Mouse (Mus musculus): ENCODE measurements around the gene Skida1.
"Not testable (repeated sequence)": the region's sequence is repeated elsewhere in the genome, so short reads cannot be mapped to it uniquely, and the experiment has no call there.

The Skida1 gene

GRCm38 (mm10) chr2:18048453-18049075 is at the start of gene Skida1:
TSS of gene Skida1 (minus strand) at chr2:18049051.
- peak; percentile 52 for DNase-seq

GRCm38 (mm10) chr2:18095804-18096203 is 47.0 kb upstream of the Skida1 start:
- DNase-seq: no peak

- DNase-seq: no peak
Observed at GRCm38 (mm10) chr2:18094319-18094718, 45.5 kb upstream of the Skida1 start.

DNA sequence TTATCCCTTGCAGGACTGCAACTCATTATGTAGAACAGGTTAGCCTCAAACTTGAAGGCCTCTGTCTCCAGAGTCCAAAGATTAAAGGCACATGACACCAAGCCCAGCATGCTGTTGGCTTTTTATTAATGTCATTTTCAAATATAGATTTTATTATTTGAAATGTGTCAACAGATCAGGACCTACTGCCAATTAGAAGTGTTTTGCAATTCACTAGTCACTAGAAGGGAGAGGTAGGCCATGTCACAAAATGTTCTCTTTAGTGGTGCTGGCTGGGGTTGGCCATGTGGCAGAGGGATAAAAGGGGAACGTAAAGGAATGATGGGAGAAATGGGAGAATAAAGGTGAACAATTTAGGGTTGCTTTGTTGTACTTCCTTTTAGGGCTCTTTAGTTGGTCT is 45.0 kb upstream of the Skida1 start:
- DNase-seq: no peak

DNA sequence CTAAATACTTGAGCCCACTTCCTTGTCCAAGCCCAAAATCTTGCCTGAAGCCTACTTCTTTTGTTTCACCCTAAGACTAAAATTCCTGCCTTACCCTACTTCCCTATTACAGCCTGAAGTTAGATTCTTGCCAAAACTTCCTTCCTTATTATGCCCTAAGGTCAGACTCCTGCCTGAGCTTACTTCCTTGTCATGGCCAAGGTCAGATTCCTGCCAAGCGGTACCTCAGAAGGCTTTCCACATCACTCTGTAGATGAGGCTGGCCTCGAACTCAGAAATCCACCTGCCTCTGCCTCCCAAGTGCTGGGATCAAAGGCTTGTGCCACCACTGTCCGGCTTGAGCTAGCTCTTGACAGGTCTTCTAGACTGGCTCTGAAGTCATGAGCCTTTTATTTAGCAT is 38.8 kb upstream of the Skida1 start:
- not testable (repeated sequence) for DNase-seq

GRCm38 (mm10) chr2:18080182-18080860 is 31.5 kb upstream of the Skida1 start:
- DNase-seq: no peak

GRCm38 (mm10) chr2:18071947-18072346 is 23.1 kb upstream of the Skida1 start:
- DNase-seq: no peak

DNA sequence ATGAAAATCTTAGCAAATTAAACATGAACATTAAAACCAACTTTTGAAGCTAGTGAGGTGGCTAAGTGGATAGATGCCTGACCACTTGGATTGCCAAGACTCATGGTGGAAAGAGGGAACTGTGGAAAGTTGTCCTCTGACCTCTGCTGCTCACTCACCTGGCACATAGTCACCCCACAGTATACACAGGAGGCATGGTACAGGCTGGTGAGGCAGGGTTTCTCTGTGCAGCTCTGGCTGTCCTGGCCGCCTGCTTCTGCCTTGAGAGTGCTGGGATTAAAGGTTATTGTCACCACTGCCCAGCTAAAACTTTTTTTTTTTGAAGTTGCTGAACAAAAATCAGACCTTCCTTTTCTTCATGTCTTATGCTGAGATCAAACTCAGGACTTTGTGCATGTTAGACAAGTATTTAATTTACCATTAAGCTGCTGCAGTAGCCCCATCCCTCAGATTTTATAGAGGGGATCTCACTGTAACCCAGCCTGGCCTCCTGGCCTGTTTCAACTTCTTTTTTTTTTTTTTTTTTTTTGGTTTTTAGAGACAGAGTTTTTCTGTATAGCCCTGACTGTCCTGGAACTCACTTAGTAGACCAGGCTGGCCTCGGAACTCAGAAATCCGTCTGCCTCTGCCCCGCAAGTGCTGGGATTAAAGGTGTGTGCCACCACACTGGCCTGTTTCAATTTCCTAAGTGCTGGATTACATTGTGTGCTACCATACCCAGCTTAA is 19.4 kb upstream of the Skida1 start:
- DNase-seq: peak; percentile 74

DNA sequence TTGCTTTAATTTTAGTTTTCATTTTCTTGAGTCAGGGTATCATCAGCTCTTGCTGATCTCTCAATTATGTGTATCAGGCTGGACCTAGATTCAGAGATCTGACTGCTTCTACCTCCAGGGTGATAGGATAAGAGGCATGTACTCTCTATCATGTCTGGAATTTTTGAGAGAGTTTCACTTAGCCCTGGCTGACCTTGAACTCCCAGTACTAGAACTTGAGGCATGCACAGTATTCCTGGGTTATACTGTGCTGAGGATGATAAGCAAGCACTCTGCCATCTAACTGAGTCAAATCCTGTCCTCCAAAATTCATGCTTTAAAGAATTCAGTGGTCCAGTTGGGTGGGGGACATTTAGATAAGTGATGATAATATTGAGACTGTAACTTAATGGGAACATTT is 17.6 kb upstream of the Skida1 start:
- DNase-seq: no peak

DNA sequence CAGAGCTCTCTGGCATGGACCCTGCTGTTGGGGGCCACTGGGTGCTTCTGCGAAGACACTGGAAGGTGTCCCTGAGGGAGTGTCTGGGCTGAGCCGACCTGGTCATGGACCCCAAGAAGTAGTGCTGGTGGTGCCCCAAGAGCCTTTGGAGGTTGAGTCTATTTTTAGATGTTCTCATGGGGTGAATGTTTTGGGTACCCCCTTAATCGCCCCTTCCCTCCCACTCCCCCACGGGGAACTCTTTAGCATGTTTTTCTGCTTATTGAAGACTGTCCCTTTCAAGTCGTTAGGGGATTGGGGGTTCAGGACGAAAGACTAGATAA is 16.8 kb upstream of the Skida1 start:
- DNase-seq: no peak

- DNase-seq: peak; percentile 88
Observed at GRCm38 (mm10) chr2:18064941-18065707, 16.3 kb upstream of the Skida1 start.

- peak; percentile 95 for DNase-seq
Observed at GRCm38 (mm10) chr2:18064356-18064858, 15.6 kb upstream of the Skida1 start.

GRCm38 (mm10) chr2:18063763-18064251 is 15.0 kb upstream of the Skida1 start:
- peak; percentile 80 for DNase-seq

- no peak for DNase-seq
Observed at GRCm38 (mm10) chr2:18060396-18060795, 11.5 kb upstream of the Skida1 start.

DNA sequence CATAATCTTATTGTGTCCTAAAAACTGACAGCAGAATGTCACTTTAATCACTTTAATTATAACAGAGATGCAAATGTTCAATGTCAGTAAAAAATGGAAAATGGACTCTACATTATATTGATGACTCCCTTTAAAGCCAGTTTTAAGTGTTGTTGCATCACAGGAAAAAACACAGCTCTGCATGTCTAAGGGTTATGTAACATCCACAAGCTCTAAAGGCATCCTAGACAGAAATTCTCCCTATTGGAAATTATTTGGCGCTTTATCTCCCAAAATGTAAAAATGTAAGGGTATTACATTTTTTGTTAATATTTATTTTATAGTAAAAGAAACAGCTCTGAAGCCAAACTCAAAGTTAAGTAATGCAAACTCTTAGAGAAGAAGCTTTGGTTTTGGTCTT is 11.0 kb upstream of the Skida1 start:
- no peak for DNase-seq

GRCm38 (mm10) chr2:18059063-18059462 is 10.2 kb upstream of the Skida1 start:
- no peak for DNase-seq

GRCm38 (mm10) chr2:18058146-18058708 is 9.4 kb upstream of the Skida1 start:
- DNase-seq: no peak

DNA sequence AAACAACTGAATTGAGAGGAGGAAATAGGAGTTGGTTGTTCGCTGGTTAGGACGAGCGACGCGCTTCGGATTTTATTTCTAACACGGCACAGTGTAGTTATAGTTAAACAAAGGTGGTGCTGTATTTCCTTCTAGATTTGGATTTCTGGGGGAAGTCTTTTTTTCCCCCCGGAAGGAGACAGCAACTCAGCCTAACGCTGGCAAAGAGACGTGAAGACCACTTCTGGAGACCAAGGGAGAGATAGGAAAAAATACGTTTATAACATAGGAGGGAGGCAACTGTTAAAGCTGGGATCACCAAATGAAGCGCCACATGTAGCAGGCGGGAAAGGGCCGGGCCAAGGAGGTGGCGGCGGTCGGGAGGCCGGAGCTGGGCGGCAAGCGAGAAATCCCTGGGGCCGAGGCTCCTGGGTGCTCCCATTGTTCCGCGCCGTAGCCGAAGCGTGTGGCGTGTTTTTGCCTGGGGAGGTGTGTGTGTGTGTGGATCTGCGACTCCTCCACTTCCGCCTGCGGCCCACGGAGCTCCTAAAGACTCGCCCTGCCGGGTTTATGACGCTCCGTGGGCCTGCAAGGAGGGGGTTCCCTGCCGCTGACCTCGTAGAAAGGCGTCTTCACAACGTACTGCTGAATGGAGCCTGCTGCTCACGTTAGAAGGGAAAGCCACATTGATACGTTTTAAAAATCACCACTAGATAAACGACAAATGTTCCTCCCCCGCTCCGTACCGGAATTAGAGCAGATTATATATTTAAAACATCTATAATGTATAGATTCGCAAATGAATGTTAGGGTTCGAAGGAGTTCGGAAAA is 8.7 kb upstream of the Skida1 start:
- DNase-seq: peak; percentile 70

DNA sequence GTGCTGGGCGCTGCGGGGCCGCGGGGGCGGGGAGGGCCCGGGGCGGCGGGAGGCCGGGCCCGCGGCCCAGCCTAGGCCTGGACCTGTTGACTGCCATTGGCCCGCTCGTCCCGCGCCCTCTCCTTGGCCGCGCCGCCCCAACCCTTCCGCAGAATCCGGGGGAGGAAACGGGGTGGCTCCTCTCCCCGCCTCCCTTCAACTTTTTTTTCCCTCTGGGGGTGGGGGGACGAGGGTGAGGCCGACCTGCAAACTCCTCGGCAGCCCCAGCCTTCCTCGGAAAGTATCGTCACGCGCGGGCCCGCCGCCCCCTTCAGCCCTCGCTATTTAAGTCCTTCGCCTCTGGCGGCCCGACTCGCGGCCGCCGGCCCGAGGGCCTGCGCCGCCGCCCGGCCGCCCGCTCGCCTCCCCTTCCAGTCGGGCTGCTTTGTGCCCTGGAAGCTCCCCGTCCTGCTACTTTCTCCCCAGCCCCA is 8.0 kb upstream of the Skida1 start:
- DNase-seq: peak; percentile 97

DNA sequence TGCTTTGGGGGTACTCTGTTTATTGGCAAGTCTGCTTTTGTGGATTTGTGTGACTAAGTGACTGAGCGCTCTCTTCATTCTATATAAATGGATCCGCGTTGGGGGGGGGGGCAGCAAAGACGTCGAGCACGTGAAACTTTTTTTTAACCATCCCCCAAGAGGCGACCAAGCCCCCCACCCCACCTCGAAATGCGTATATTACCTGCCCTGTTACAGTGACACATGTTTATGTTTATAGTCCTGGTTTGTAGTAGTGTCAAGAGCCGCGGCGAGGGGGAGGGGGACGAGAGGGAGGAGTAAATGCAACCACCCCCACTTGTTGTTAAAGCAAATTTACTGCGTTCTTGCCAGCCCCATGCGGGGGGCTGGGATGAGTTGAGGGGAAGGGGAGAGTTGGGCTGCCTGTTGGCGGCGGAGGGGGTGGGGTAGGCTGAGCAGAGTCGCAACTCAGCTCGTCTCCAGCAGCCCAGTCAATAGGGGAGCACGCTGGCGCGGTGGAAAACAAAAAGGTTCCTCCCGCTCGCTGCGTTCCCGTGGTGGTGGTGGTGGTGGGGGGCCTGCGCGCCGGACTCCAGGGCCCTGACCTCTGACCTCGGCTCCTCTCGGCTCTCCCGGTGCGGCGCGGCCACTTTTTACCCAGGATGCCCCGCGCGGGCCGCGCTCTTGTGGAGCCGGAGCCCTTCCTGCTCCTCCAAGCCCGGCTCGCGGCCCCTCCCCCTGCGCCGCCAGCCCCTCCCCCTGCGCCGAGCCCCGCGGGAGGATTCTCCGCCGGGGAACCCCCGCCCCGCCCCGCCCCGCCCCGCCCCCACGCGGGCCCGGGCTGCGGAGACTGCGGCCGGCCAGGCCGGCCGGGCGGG is 7.3 kb upstream of the Skida1 start:
- no peak for DNase-seq

Measured in kidney, postnatal 14 days (tissue).